Mouse (Mus musculus) naive thymus-derived CD4-positive, alpha-beta T cell, adult 2 months (primary cell): ENCODE data around the gene Slc4a2.

ENCODE experiments used
- DNase-seq: peaks from one replicate; pipeline ENCODE4 v3.0.0-alpha.2; 2011; ENCODE audit warnings: low read depth

Slc4a2 gene

DNA sequence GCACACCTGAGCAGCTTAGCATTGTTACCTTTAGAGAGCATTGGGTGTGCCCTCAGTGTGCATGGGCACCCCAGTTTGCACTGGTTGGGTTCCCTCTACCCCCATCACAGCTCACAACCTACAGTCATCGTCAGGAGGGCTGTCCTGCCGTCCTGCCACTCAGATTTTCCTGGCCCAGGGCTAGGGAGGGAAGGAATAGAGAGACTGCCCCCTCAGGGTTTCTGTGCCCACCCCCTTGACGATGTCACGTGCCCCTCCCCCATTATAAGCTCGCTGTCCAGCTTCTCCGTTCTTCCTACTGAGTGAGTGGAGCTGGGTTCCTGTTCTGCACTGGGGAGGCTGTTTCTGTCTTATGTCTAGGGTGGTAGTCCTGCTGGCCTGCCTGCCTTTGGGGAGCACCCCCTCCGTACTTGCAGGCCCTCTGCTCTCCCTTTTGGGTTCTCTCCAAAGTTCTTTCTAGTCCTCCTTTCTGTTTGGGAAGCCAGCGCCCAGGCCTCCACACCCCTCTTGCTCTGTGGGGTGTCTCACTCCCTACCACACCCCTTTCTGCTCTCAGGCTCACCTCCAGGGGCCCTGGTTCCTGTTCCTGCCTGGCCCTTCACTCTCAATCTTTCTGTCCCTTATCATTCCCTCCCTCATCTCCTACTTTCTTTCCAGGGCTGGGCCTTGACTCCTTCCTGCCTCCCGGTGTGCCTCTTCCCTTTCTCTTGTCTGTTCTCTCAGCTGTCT, 3.1 kb downstream of the Slc4a2 start:
- no peak for DNase-seq

DNA sequence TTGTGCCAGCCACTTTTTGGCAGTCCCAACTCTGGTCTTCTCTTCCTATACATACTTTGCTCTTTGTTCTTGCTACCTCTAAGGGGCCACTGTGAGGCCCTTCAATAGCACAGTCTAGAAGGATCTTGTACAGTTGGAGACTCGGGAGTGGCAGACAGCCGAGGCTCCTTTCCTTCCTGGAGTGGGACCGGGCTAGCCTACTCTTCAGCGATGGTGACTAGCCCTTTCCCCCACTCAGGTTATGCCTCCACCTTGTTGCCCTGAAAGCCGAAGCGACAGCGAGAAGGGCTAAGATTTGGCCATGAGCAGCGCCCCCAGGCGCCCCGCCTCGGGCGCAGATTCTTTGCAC, 3.6 kb downstream of the Slc4a2 start:
- DNase-seq: no peak

GRCm38 (mm10) chr5:24427981-24428402, 4.4 kb downstream of the Slc4a2 start:
- DNase-seq: no peak

DNA sequence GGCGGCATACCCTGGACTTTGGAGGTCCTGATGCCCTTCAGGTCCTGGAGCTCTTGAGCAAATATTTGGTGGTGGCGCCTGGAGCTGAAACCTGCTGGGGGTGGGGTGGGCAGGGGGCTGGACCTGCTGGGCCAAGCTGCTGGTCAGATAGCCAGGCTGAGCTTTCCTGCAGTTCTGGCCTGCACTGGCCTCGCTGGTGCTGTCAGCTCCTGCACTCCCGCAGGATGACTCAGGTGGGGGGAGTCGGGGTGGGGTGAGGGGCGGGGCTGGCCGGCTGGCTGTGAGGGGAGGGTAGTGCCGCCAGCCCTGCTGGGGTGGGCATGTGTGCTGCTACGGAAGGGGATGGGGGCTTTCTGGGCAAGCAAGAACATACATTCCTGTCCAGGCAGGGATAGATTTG, 5.0 kb downstream of the Slc4a2 start:
- no peak for DNase-seq

DNA sequence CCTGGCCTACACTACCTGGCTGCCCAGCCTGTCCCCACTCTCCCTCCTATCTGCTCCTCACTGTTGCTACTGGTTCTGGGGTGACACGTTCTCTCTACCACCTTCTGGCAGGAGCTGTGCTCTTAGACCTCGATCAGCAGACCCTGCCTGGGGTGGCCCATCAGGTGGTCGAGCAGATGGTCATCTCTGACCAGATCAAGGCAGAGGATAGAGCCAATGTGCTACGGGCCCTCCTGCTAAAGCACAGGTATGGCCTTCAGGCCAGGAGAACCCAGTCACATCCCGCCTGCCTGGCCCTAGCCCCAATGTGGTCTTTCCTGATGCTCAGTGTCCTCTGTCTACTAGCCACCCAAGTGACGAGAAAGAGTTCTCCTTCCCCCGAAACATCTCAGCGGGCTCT, 10.4 kb downstream of the Slc4a2 start:
- no peak for DNase-seq

- DNase-seq: no peak
Measured at GRCm38 (mm10) chr5:24441187-24441586, 17.6 kb downstream of the Slc4a2 start.

DNA sequence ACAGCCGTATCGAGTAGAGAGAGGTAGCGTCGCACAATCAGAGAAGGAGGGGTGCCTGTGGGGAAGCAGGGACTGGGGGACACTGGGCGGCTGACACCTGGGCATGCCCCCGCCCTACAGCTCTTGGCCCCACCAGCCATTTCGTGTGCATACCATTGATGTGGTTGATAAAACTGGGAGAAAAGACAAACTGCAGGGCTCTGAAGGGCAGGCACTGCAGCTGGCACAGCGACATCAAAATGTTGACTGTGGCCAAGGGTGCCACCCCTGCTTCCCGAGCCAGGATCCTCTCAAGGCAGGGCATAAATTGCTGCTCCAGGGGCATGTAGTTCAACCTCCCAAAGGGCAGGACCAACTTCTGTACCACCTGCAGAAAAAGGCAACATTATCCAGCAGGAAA, 18.4 kb downstream of the Slc4a2 start:
- no peak for DNase-seq

DNA sequence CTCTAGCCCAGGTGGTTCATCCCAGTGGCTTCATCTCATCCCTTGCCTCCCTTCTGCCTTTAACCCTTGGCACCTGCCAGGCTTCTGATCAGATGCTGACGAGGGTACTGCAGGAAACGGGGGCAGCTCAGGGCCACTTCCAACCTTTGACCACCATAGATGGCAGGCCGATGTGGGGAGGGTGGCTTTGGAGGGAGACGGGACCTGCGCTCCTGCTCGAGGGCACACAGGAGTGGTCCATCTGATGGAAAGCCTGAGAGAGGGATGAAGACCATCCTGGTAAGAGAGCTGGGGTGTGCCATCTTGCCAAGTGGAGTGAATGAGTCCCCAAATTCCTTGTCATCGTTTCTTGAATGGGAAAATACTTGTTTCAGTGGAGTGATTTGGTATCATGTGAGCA, 19.6 kb downstream of the Slc4a2 start:
- no peak for DNase-seq

DNA sequence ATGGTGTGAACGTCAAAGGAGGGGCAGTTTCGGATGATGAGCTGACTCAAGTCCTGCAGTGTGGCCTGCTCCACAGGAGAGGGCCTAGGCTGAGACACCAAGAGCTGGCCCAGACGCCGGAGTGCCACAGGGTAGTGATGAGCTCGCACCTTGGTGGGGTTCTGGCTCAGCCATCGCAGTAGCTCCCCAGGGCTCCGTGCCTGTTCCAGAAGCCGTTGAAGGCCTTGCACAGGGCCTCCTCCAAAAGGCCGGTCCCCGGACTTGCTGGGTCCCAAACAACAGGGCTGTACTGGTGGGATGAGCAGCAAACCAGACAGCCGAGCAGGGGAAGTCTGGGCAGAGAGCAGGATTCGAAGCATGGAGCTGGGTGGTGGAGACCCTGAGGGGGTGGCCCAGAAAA, 20.3 kb downstream of the Slc4a2 start:
- DNase-seq: no peak

GRCm38 (mm10) chr5:24444746-24445427, 21.2 kb downstream of the Slc4a2 start, which contains the start of gene Fastk:
Gene Fastk, minus strand, starts transcription at chr5:24445287.
- DNase-seq: peak; percentile 92

DNA sequence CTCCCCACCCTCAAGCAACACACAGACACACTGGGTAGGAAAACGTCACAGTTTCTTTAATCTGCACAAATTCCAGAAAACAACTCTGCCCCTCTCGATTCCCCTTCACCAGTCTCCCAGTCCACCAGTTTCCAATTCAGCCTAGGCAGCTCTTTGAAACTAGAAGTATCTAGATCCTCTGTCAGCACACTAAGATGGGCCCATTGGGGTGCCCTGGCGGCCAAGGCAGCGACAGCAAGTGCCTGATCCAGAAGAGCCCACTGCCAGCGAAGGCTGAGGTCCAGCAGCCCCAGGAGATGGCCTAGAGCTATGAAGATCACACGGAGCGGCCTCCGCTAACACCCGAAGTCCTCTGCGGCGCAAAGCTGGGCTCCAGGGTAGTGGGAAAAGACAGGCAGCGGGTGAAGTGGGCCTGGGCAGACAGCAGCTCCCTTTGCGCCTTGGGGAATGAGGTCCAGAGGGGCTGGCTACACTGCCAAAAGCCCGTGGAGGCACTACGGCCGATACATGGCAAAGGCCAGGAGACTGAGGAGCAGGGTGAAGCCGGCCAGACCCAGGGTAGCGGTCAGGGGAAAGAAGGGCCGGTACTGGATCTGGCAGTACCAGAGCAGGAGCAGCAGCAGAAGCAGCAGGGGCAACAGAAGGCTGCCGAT, 21.9 kb downstream of the Slc4a2 start:
- DNase-seq: no peak

GRCm38 (mm10) chr5:24446630-24447029, 23.0 kb downstream of the Slc4a2 start:
- DNase-seq: no peak

DNA sequence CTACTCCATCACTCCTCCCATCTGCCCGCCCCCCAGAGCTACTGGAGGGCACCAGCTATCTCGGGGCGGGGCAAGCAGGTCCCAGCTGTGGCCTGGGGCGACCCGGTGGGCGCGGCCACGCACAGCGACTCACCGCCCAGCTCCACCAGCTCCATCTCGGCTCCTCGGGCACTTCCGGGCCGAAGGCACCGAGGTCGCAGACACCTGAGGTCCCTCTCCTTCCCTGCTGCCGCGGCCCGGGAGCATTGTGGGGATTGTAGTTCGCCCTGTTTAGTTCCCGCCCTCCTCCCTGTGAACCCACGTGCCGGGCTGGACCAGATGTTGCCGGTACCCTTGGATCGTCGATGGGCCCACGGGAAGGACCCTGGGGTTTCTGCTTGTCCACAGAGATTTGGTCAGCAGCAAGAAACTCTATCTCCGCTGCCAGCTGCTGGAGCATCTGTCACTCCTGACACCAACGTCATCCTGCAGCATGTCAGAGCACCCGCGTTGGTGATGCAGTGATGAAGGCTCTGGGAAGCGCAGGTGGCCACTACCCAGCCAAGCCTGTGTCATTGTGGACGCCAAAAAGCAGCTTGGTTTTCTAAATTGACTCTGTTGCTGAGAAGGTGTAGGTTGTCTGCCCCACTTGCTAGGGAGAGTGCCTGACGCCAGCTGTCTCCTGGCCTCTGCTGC, 24.1 kb downstream of the Slc4a2 start, which contains the start of gene Tmub1:
Gene Tmub1 (minus strand): TSS at position 231 of the 675 bp plus-strand sequence.
- DNase-seq: peak; percentile 87

DNA sequence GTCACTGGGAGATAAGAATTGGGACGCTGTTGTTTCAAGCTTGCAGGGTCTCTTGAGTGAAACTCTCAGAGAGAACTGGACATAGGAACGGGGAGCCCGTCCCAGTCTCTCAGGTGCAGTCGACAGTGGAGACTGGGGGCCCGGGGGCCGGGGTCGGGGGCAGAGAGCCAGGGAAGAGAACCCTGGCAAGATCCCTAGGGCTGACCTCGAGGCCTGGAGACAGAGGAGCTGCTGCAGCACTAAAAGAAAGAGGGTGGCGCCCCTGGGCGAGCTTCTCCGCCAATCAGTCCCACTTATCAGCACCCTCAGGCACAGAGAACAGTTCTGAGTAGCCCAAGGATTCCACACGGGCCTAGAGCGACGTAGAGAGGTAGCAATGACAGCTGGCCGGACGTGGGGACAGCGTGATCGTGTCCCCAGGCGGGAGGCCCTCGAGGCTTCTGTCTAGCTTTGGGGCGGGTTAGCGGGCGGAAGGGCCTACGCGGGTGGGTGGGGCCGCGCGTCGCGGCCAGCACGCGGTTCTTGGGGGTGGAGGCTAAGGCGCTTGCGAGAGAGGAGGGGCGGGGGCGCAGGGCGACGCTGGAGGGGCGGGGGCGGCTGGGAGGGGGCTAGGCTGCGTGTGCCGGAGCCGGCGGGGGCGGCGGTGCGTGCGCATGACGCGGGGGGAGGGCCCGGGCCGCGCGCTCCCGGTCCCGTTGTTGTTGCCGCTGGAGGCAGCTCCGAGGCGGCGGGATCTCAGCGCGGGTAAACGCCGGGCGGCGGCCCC, 27.8 kb downstream of the Slc4a2 start:
- DNase-seq: peak; percentile 92

DNA sequence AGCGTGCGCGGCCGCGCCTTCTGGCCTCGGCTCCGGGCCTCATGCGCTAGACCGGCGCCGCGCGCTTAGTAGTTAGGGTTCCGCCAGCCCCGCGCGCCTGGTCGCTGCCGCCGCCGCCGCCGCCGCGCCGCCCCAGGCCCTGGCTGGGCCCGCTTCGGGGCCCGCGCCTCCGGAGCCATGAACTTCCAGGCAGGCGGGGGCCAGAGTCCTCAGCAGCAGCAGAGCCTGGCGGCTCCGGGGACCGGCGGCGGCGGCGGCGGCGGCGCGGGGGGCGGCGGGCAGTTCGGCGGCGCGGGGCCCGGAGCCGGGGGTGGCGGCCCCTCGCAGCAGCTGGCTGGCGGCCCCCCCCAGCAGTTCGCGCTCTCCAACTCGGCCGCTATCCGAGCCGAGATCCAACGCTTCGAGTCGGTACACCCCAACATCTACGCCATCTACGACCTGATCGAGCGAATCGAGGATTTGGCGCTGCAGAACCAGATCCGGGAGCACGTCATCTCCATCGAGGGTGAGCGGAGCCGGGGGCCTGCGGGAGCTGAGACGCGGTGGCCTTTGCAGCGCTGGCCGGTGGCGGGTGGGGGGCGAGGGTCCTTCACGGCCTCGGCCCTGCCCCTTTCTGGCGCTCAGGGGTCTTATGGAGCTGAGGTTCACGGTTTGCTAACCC, 28.5 kb downstream of the Slc4a2 start, which contains the start of gene Agap3:
Gene Agap3 (plus strand): TSS at position 148 of the 661 bp plus-strand sequence.
- peak; percentile 62 for DNase-seq

- DNase-seq: no peak
Measured at GRCm38 (mm10) chr5:24452691-24453233, 29.1 kb downstream of the Slc4a2 start.

GRCm38 (mm10) chr5:24453283-24453984, 29.8 kb downstream of the Slc4a2 start:
- no peak for DNase-seq

DNA sequence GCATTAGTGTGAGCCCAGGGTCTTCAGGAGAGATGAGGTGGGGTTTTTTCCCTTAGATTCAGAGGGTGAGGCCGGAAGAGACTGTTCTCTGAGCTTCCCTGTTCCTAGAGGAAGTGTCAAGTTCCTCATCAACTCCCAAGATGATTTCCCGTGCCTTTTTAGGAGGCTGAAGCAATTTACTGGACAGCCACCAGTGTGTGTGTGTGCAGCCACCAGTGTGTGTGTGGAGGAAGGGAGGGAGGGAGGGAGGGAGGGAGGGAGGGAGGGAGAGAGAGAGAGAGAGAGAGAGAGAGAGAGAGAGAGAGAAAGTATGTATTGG, 30.3 kb downstream of the Slc4a2 start:
- no peak for DNase-seq

GRCm38 (mm10) chr5:24455076-24455475, 31.4 kb downstream of the Slc4a2 start:
- DNase-seq: no peak

- DNase-seq: no peak
Measured at GRCm38 (mm10) chr5:24455613-24456012, 32.0 kb downstream of the Slc4a2 start.
